Mouse (Mus musculus) c-Kit-positive CD71-positive TER-119-negative erythroid progenitor cells, embryonic 14.5 days (primary cell): ENCODE measurements around the gene Mip.
"Not testable (repeated sequence)": the region's sequence is repeated elsewhere in the genome, so short reads cannot be mapped to it uniquely, and the experiment has no call there.

Source experiments
- DNase-seq: peaks from one replicate; pipeline ENCODE4 v3.0.0-alpha.2; 2013; ENCODE audit warnings: low read depth

Gene Mip

DNA sequence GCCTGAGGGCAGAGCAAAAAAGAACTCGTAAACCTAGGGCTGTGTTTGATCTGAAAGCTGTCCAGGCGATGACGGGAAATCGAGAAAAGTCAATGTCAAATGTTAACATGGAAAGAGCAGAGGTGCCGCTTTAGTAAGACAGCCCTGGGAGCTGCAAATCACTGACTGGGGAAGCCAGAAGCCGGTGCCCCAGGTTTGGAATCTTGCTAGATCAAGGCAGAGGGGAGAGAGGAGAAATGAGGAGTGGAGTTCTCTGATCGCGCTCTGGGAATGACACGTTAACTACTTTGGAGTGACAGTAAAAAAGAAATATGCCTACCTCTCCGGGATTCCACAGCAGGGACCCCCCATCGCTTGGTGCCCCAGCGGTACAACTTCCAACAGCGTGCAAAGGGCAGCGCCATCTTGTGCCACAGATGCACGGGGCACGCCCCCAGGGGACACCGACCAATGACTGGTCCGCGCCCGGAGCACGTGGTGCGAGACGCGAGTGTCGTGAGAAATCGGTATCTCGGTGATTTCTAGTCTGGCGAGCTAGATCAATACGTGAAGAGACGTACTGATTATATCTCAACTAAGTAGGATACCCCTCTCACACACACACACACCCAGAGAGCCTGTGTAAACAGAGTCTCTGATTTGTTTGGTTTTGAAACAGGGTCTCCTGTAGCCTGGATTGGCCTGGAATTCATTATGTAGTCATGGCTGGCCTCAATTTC, 14.1 kb upstream of the Mip start, which contains the start of gene Spryd4:
Gene Spryd4, minus strand, starts transcription at position 418 of the 719 bp plus-strand sequence.
- DNase-seq = peak; percentile 91

DNA sequence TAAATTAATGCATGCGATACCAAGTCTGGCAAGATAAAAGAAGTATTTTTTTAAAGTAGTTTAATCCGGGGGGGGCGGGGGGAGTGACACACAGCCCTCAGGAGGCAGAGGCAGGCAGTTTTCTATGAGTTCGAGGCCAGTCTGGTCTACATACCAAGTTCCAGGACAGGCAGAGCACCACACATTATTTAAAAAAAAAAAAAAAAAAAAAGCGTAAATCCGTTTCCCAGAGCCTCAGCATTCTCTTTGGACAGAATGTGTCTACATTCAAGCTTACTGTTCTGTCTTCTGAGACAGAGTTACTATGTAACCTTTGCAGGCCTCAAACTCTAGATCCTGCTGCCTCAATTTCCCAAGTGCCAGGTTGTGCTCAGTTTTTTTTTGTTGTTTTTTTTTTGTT, 13.5 kb upstream of the Mip start:
- DNase-seq = no peak

DNA sequence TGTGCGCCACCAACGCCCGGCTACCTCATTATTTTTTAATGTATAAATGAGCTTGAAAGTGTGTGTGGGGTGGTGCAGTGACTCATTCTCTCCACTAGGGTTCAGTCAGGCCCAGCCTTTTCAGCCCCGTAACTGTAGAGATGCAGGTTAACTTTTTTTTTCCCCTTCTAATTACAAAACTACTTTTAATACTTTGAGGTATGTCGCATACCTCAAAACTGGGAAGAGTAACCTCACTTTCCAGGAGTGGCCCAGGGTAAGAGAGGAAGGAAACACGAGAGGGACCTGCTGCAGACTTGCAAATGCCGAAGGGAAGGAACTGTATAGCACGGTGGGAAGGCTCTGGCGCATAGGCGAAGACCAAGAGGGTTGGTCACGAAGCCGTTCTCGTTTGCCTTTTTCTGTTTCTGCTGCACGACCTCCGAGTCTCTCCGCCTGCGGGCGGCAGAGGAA, 12.7 kb upstream of the Mip start:
- peak; percentile 72 for DNase-seq

DNA sequence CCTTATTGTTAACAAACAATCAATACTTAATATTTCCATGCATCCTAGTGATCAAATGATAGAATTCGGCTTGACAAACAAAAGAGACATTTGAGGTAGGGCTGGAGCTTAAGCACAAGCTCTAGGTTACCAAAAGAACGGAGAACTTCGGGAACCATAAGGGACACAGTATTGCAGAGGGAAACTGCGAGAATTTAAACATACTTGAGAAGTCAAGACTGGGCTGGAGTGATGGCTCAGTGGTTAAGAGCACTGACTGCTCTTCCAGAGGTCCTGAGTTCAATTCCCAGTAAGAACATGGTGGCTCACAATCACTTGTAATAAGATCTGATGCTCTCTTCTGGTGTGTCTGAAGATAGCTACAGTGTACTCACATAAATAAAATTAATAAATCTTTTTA, 11.5 kb upstream of the Mip start:
- DNase-seq = not testable (repeated sequence)

DNA sequence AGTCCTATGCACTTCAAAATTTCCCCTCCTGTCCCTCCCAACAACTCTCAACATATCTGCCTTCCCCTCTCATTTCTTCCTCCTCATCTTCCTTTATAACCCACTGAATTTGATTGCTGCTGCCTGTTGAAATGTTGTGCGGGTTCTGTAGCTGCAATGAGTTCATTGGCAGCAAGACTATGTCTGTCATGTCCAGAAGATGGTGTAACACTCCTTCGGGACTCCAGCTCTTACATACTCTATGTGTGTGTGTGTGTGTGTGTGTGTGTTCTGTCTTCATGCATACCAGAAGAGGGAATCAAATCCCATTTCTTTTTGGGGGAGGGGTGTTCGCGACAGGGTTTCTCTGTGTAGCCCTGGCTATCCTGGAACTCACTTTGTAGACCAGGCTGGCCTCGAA, 10.7 kb upstream of the Mip start:
- no peak for DNase-seq

DNA sequence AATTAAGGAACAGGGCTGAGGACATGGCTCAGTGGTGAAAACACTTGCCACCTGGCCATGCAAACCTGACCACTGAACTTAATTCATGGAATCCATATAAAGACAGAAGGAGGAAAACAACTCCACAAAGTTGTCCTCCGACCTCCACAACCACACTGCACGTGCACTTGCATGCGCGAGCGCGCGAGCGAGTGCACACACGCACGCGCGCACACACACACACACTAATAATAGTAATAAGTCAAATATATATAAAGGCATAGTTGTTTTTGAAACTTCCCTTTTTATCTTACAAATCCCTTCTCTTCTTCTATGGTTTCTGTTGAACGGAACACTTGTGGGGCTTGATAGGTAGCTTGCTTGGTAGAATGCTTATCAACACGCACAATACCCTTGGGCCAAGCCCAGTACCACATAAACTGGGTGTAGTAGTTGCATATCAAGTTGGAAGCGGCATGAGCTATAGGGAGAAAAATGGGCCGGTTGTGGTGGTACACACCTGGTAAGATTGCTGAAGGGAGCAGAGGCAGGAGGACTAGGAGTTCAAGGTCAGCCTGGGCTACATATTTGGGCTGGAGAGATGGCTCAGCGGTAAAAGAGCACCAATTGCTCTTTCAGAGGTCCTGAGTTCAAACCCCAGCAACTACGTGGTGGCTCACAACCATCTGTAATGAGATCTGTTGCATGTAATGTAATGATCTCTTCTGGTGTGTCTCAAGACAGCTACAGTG, 7.1 kb upstream of the Mip start:
- DNase-seq = no peak

DNA sequence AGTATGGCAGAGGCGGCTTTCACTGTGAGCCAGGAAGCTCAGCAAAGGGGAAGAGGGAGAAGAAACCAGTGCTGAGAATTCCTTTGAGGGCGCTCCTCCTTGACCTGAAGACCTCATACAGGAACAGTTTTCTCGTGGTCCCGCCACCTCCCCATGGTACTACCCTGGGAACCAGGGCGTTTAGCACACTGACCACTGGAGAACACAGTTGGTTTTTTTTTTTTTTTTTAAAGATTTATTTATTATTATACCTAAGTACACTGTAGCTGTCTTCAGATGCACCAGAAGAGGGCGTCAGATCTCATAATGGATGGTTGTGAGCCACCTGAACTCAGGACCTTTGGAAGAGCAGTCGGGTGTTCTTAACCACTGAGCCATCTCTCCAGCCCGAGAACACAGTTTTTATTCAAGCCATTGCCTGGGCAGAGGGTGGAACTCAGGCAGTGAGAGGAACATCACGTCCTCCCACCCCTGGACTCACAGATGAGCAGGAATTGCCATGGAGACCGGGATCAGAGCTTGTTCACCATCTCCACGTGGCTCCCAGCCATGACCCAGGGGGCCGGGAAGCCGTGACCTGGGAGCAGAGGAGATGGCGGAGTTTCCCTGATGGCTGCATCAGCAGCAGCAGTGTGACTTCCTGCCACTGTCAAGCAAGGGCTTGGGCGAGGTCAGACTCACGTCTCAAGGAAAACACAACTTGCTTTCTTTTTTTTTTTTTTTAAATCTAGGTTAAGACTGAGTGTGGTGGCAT, 3.9 kb upstream of the Mip start:
- DNase-seq = no peak

DNA sequence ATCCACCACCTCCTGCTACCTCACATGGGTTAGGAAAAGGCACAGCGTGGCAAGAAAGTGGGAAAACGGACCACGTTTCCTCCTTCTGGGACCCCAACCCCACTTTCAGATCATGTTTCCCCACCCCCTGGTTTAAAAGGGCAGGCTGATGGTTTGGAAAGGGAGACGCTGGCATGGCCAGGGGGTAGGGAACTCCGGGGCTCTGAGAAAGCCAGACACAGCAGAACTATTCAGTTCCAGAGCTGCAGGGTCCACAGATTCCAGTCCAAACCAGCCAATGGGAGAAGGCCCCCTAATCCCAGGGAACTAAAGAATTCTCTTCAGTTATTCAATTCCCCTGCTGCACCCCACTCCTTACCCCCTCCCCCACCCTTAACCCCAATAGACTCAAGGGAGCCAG, 574 bp upstream of the Mip start:
- DNase-seq = no peak

DNA sequence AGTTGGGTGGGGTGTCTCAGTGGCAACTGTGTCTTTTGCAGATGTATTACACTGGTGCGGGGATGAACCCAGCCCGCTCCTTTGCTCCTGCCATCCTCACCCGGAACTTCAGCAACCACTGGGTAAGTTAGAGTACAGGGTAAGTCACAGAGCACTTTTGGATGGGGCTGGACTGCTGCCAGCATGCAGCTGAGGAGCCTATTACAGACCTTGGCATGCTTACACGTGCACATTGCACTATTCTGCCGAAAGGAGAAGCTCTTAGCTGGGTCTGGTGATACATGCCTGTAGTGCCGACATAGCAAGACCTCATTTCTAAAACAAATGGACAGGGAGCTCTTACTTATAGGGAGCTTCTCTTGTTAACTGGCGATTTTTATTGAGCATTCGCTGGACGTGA, 2.0 kb downstream of the Mip start:
- DNase-seq = no peak

DNA sequence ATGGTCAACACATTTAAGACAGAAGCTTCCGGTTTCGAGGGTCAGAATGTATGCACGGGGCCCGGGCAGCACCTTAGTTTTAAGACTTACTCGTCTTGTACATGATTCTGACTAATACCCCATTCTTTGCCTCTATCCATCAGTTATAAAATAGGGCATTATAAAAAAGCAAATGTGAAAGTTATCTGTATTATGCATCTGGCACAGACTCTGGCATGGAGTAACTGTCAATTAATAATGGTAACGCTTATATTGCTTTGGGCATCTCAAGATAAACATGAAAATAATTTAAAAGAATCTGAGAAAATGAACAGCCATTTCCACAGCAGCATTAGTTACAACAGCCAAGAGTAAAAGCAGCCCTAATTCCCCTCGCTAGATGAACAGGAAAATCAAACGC, 2.4 kb downstream of the Mip start:
- no peak for DNase-seq

DNA sequence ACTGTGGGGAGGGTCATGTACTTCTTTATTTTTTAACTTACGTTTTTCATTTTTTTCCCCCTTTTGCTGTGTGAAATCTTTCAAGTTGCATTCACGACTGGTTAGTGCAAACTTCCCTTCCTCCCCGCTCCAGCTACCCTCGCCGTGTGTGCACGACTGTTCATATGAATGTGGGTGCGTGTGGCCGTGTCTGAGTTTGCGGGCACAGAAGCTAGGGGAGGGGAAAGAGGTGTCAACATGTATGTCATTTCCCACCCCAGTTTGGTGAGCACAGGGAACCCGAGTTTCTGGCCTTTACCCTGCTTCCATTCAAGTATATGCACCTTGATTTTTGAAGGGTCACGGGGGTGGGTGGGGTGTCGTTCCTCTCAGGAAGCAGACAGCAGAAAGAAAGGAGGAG, 4.9 kb downstream of the Mip start:
- DNase-seq = no peak

DNA sequence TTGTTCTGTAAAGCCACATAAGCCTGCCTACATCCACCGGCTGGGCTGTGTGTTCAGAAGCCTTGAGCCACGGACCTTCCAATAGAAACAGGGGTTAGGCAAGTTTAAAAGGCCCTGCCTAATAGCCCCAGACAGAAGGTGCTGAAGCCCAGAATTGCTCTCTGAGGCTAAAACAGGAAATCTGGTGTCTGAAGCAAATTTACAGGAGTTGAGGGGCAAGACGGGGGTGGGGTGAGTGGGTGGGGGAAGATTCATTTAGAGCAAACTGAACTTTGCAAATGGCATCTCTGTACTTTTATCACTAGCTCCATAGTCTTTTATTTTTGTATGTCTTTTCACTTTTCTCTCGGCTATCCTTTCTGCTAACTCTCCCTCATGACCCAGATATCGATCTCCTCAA, 5.5 kb downstream of the Mip start:
- DNase-seq = no peak

DNA sequence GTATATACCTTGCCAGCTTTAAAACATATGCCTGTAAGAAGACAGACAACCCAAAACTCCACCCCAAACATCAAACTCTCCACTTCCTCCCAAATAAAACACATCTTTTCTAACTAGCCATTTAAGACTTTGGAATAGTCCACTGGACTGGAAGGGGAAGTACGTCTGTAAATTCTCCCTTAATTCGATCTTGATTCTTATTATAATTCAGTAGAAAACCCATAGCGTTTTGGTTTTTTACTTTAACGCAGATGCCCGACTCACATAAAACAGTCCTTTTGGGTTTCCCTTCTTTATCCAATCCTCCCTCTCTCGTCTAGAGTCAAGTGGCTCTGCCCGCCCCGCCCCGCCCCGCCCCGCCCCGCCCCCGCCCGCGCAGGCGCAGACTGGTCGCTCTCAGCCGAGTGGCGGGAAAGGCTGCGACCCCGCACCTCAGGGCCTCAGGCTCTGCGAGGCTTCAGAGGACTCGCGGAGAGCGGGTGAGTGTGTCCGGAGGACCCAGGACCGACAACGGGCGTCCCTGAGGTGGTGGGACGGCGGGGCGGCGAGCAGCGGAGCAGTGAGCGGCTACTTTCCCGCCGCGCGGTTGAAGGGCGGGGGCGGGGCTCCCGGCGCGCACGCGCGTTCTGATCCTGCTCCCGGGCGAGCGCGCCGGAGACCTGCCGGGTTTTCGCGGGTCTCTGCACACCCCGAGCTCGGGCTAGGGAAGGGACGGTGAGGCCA, 6.2 kb downstream of the Mip start, which contains the start of gene Timeless:
Gene Timeless, plus strand, starts transcription at position 369 of the 723 bp plus-strand sequence.
- peak; percentile 63 for DNase-seq

DNA sequence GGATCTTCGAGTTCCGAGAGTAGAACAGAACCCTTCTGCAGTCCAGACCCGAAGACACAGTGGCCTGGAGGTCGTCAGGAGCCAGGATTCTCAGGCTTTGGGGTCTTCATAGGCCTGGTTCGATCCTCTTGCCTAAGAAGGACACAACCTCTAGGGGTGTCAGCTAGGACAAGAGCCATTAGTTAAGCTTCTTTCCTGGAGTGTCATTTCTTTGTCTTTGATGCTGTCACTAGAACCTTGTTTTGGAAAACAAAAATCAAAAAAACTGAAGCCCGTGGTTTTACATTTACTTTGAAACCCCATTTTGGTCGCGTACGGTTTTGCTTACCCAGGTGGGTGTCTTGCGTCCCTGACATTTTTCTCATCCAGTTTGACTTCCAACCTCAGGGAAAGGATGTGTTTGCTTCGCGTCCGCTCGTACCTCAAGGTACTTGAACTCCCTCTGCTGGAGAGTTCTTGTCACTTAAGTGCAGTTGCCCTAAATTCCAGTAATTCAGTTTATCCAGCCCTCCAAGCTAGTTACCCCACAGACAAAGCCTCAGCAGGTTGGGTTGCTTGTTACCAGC, 6.9 kb downstream of the Mip start:
- DNase-seq = peak; percentile 84

DNA sequence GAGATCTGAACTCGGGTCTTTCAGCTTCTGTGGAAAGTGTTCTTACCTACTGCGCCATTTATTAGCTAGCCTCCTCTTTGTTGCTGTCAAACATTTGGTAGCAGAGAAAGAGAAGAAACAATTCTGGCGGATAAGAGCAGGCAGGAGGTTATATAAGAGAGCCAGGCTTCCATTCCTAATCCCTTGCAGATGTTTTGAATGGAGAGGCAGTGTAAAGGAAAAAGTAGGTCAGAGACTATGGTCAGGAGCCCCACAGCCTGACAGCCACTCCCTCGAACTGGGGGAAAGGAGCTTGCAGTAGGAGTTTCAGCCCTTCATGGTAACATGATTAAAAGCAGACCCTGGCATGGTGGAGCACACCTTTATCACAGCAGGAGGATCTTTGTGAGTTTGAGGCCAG, 10.7 kb downstream of the Mip start:
- DNase-seq = no peak

DNA sequence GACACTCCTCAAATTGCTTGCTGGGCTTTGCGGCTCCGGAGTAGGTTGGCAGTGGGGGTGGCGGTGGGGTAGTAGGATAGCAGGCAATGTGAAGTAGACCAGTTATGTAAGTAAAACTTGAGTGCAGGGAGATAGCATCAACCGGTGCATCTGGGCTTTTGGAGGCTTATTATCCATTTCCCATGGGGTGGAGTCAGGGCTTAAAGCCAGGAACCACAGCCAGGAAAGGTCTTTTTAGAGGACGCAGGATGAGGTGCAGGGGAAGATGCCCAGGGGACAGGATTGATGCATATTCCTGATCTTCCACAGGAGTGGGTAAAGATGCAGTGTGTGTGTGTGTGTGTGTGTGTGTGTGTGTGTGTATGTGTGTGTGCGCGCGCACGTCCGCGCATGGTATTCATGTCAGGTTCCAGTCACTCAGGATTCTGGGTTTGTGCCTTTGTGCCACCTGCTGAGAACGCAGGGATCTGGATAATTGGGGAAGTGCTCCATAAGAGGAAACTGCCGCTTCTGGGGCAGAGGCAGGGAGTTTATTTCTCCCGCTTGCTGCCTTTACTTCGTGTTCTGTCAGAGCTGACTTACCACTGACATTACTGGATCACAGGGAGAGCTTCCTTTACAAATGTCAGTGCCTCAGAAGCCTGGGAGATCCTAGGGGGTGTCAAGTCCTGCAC, 12.3 kb downstream of the Mip start:
- no peak for DNase-seq

DNA sequence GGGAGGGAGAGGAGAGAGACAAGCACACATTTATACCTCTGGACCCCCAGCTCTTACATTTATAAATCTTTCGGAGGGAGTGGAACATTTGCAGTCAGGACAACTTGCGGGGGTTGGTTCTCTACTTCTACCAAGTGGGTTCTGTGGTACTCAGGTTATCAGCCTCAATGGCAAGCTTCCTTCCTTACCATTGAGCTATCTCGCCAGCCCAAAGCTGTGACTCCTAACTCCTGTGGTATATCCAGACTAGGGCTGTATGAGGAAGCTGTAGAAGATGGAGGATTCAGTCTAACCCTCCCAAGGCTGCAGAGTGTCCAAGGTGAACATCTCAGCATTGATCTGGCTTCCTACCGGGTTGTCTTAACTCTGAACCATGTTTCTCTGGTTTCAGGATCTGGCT, 13.5 kb downstream of the Mip start:
- no peak for DNase-seq

DNA sequence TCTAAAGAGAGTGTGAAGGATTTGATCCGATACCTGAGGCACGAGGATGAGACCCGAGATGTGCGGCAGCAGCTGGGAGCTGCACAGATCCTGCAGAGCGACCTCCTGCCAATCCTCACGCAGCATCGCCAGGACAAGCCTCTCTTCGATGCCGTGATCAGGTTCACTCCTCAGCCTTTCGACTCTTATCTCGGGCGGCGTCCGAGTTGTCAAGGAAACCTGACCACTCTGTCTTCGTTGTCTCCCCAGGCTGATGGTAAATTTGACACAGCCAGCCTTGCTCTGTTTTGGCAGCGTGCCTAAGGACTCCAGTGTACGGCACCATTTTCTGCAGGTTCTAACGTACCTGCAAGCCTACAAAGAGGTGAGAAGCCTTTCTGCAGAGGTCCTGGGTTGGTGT, 14.5 kb downstream of the Mip start:
- no peak for DNase-seq

DNA sequence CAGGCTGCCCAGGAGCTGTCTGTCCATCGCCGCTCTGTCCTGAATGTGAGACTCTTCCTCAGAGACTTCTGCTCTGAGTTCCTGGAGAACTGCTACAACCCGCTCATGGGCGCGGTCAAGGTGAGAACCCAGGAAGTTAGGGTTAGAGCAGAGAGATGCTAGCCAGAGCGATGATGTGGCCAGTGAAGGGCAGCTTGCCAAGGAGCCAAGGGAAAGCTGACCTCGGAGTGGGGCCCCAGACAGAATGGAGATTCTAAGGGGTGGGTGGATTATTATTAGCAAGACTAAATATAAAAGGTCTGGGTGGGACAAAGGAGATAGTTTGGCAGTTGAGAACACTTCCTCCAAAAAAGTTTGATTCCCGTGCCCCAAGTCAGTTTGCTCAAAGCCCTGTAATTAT, 17.6 kb downstream of the Mip start:
- no peak for DNase-seq

DNA sequence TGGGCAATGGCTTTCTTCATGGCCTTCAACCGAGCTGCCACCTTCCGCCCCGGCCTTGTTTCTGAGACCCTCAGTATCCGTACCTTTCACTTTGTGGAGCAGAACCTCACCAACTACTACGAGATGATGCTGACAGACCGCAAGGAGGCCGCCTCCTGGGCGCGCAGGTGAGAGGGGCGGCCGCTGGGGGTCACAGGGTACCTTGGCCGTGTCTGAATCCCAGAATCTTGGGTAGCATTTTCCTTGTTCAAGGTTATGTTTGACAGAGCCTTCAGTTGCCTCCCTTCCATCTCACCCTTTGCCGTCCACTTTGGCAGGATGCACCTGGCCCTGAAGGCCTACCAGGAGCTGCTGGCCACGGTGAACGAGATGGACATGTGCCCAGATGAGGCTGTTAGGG, 18.5 kb downstream of the Mip start:
- no peak for DNase-seq

DNA sequence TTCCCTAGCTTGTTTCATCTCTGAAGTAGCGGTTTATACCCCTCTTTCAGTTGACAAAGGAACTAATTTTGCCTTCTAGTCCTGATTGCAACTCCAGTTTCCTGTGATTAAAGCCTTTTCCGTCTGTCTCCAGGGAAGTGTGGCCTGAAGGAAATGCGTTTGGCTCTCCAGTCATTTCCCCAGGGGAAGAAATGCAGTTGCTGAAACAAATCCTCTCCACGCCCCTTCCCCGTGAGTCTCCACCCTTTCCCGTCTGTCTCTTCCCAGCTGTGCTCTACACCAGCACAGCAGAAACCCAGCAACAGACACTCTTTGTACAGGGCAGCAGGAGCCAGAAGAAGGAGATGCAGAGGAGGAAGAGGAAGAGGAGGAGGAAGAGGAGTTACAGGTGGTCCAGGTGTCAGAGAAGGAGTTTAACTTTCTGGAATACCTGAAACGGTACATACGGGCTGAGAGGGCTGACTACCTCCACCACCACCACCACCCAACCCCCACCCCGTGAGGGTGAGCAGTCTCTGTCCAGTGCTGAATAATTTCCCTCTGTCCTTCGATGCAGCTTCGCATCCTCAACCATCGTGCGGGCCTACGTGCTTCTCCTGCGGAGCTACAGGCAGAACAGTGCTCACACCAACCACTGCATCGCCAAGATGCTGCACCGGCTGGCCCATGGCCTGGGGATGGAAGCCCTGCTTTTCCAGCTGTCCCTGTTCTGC, 21.5 kb downstream of the Mip start:
- no peak for DNase-seq
